Mouse (Mus musculus): ENCODE results near the gene Prkcd. TPM values are rescaled to one million over a fixed set of nuclear protein-coding genes. Genes with fewer than 3 reads are reported as not detected.

The Prkcd gene
- polyA plus RNA-seq, 1 experiment, result 23.6 TPM

- TF ChIP-seq TCF12 (IDR thresholded peaks at IDR 0.05; ENCODE audit: insufficient read depth, poor library complexity, severe bottlenecking), result no peak
- TF ChIP-seq MYOD1 (IDR thresholded peaks at IDR 0.05; ENCODE audit: control insufficient read depth in 1 of 3, insufficient read length in 2 of 3, low read depth in 2 of 3), result no peak
- TF ChIP-seq CEBPB (IDR thresholded peaks at IDR 0.05; ENCODE audit: insufficient read depth, poor library complexity, severe bottlenecking), result no peak
- TF ChIP-seq SRF (IDR thresholded peaks at IDR 0.05; ENCODE audit: control insufficient read depth, insufficient read length, low read depth), result no peak
- TF ChIP-seq MAX (IDR thresholded peaks at IDR 0.05; ENCODE audit: low read depth), result no peak
- no peak for TF ChIP-seq POLR2AphosphoS2 (IDR thresholded peaks at IDR 0.05; ENCODE audit: insufficient read length, low read depth)
- TF ChIP-seq E2F4 (IDR thresholded peaks at IDR 0.05; ENCODE audit: insufficient read depth), result no peak
- no peak for TF ChIP-seq TCF3 (IDR thresholded peaks at IDR 0.05; ENCODE audit: insufficient read length, low read depth)
- no peak for TF ChIP-seq REST (IDR thresholded peaks at IDR 0.05; ENCODE audit: insufficient read depth, insufficient read length)
- TF ChIP-seq POLR2A (IDR thresholded peaks at IDR 0.05; ENCODE audit: insufficient read length, low read depth), result no peak
- no peak for TF ChIP-seq MYOG (IDR thresholded peaks at IDR 0.05; ENCODE audit: control insufficient read depth in 1 of 3, insufficient read depth in 1 of 3, insufficient read length in 2 of 3, low read depth in 2 of 3)
- no peak for TF ChIP-seq USF1 (IDR thresholded peaks at IDR 0.05; ENCODE audit: low read depth)
- H3K36me3 ChIP-seq (ENCODE audit: control insufficient read depth, insufficient read depth), result peaks cover 4% of the 10 kb centered on the region
These were observed 30.3 kb downstream of the Prkcd start for GRCm38 (mm10) chr14:30595576-30596313.

GRCm38 (mm10) chr14:30594092-30594695 lies 31.8 kb downstream of the Prkcd start:
- H3K79me2 ChIP-seq (ENCODE audit: control insufficient read depth, insufficient read depth), result no peaks in the 10 kb centered on the region
- H3K36me3 ChIP-seq (ENCODE audit: control insufficient read depth, insufficient read depth), result peaks cover 4% of the 10 kb centered on the region
- H3ac ChIP-seq (ENCODE audit: control insufficient read depth, insufficient read length), result no peak overlapping the region
- TF ChIP-seq TCF12 (IDR thresholded peaks at IDR 0.05; ENCODE audit: insufficient read depth, poor library complexity, severe bottlenecking), result no peak
- no peak for TF ChIP-seq MAX (IDR thresholded peaks at IDR 0.05; ENCODE audit: low read depth)
- no peak for TF ChIP-seq E2F4 (IDR thresholded peaks at IDR 0.05; ENCODE audit: insufficient read depth)
- no peak for TF ChIP-seq USF1 (IDR thresholded peaks at IDR 0.05; ENCODE audit: low read depth)
- no peak for TF ChIP-seq REST (IDR thresholded peaks at IDR 0.05; ENCODE audit: insufficient read depth, insufficient read length)
- TF ChIP-seq MYOG (IDR thresholded peaks at IDR 0.05; ENCODE audit: control insufficient read depth in 1 of 3, insufficient read depth in 1 of 3, insufficient read length in 2 of 3, low read depth in 2 of 3), result no peak
- no peak for TF ChIP-seq SRF (IDR thresholded peaks at IDR 0.05; ENCODE audit: control insufficient read depth, insufficient read length, low read depth)
- TF ChIP-seq CEBPB (IDR thresholded peaks at IDR 0.05; ENCODE audit: insufficient read depth, poor library complexity, severe bottlenecking), result no peak
- no peak for TF ChIP-seq POLR2A (IDR thresholded peaks at IDR 0.05; ENCODE audit: insufficient read length, low read depth)
- TF ChIP-seq MYOD1 (IDR thresholded peaks at IDR 0.05; ENCODE audit: control insufficient read depth in 1 of 3, insufficient read length in 2 of 3, low read depth in 2 of 3), result no peak
- TF ChIP-seq POLR2AphosphoS2 (IDR thresholded peaks at IDR 0.05; ENCODE audit: insufficient read length, low read depth), result no peak
- TF ChIP-seq TCF3 (IDR thresholded peaks at IDR 0.05; ENCODE audit: insufficient read length, low read depth), result no peak
- no peak overlapping the region for H3K4me3 ChIP-seq
- H3K4me2 ChIP-seq (ENCODE audit: low read depth), result no peak overlapping the region
- no peaks in the 10 kb centered on the region for H3K27me3 ChIP-seq (ENCODE audit: control insufficient read depth, insufficient read depth, insufficient read length)

More at GRCm38 (mm10) chr14:30595576-30596313, 30.3 kb downstream of the Prkcd start:
- no peaks in the 10 kb centered on the region for H3K79me2 ChIP-seq (ENCODE audit: control insufficient read depth, insufficient read depth)
- no peak overlapping the region for H3K4me2 ChIP-seq (ENCODE audit: low read depth)
- H3K4me3 ChIP-seq, result no peak overlapping the region
- H3ac ChIP-seq (ENCODE audit: control insufficient read depth, insufficient read length), result no peak overlapping the region
- no peaks in the 10 kb centered on the region for H3K27me3 ChIP-seq (ENCODE audit: control insufficient read depth, insufficient read depth, insufficient read length)

DNA sequence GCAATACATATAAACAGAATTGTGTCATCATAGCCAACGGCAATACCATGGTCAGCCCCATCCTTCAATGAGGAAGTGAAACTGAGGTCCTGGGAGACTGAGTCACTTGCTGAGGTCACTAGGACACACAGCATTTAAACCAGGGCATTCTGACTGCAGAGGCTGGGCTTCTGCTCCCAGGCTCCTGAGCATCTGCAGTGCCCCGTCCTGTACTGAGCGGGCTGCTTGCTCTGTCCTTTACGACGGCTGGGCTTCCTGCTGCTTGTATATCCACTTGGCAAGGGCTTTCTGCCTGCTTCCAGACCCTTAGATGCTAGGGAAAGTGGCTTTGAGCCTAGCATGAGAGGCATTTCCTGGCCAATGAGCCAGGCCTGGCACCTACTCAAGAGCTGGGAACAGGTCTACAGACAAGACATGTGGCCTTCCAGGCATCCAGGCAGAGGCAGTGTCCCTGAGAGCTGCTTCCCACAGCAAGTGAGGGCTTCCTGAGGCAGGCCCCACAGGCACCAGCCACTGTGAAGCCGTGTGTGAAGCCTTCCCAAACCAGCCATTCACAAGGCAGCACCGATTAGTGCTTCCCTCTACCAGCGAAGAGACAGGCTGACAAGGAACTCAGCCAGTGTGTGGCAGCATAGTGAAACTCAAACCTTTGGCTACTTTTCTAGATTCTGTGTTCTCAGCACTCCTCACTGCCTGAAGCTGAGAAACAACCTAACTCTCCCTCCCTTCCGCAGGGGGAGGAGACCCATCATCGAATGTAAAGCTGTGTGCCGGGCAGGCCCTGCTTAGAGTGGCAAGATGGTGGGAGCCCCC lies 32.5 kb downstream of the Prkcd start:
- TF ChIP-seq CEBPB (IDR thresholded peaks at IDR 0.05; ENCODE audit: insufficient read depth, poor library complexity, severe bottlenecking), result no peak
- peak; percentile 5 for TF ChIP-seq POLR2AphosphoS2 (IDR thresholded peaks at IDR 0.05; ENCODE audit: insufficient read length, low read depth)
- no peak for TF ChIP-seq MYOG (IDR thresholded peaks at IDR 0.05; ENCODE audit: control insufficient read depth in 1 of 3, insufficient read depth in 1 of 3, insufficient read length in 2 of 3, low read depth in 2 of 3)
- TF ChIP-seq MAX (IDR thresholded peaks at IDR 0.05; ENCODE audit: low read depth), result no peak

DNA sequence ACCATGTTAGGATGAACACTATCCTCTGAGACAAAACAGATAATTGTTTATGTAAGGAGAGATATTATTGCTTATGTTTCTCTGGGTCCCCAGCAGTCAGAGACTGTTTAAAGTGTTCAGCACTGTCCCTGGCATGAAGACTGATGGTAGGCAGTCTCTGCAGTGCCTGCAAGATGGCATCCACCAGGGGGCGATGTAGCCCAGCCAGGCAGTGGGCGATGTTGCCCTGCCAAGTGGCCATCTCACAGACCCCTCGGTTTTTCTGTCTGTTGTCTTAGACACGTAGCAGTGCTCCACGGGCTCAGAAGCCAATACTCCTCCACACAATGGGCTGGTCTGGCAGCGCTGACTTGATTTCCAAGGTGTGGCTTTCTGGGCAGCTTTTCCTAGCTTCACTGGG lies 34.6 kb downstream of the Prkcd start:
- Histone ChIP-seq H3K36me3 (ENCODE audit: control insufficient read depth, insufficient read depth) (no peaks in the 10 kb centered on the region), H3K79me2 (ENCODE audit: control insufficient read depth, insufficient read depth) (no peaks in the 10 kb centered on the region), H3K4me3 (no peak overlapping the region), H3ac (ENCODE audit: control insufficient read depth, insufficient read length) (no peak overlapping the region), H3K27me3 (ENCODE audit: control insufficient read depth, insufficient read depth, insufficient read length) (no peaks in the 10 kb centered on the region), H3K4me2 (ENCODE audit: low read depth) (peak overlapping the region; percentile 33)
- TF ChIP-seq SRF (IDR thresholded peaks at IDR 0.05; ENCODE audit: control insufficient read depth, insufficient read length, low read depth) (no peak), MYOD1 (IDR thresholded peaks at IDR 0.05; ENCODE audit: control insufficient read depth in 1 of 3, insufficient read length in 2 of 3, low read depth in 2 of 3) (peak in 1 of 3 experiments; percentile 22), POLR2AphosphoS2 (IDR thresholded peaks at IDR 0.05; ENCODE audit: insufficient read length, low read depth) (peak; percentile 77)

More for the DNA sequence above, 32.5 kb downstream of the Prkcd start:
- Histone ChIP-seq H3ac (ENCODE audit: control insufficient read depth, insufficient read length) (no peak overlapping the region), H3K27me3 (ENCODE audit: control insufficient read depth, insufficient read depth, insufficient read length) (no peaks in the 10 kb centered on the region), H3K4me2 (ENCODE audit: low read depth) (peak overlapping the region; percentile 18), H3K4me3 (no peak overlapping the region), H3K36me3 (ENCODE audit: control insufficient read depth, insufficient read depth) (peaks cover 4% of the 10 kb centered on the region), H3K79me2 (ENCODE audit: control insufficient read depth, insufficient read depth) (no peaks in the 10 kb centered on the region)

Data from myocyte (in vitro differentiated cells).